Mouse (Mus musculus) embryonic facial prominence, embryonic 12.5 days (tissue): ENCODE results near the gene Sufu. TPM values are rescaled to one million over a fixed set of nuclear protein-coding genes. Genes with fewer than 3 reads are reported as not detected.

Experiments
- ATAC-seq: fragments of 200-750 bp; cut with Nextera tagmentation; 2 replicates; pipeline ENCODE4 v1.8.0; 2017; ENCODE audit not compliant: insufficient number of reproducible peaks, insufficient read depth, low FRiP score, low TSS enrichment
- H3K27ac ChIP-seq: fragments of 300-500 bp; sonication (generic); 2 replicates; pipeline ENCODE4 v1.5.1; 2016; ENCODE audit warnings: mild to moderate bottlenecking
- H3K27me3 ChIP-seq: fragments of 300-500 bp; sonication (generic); 2 replicates; pipeline ENCODE4 v1.6.1; 2016; ENCODE audit warnings: mild to moderate bottlenecking, moderate library complexity
- H3K36me3 ChIP-seq: fragments of 300-500 bp; sonication (generic); 2 replicates; pipeline ENCODE4 v1.6.1; 2016; ENCODE audit warnings: mild to moderate bottlenecking
- H3K4me1 ChIP-seq: fragments of 300-500 bp; sonication (generic); 2 replicates; pipeline ENCODE4 v1.6.1; 2016
- H3K4me2 ChIP-seq: fragments of 300-500 bp; sonication (generic); replicated peaks from 2 replicates; pipeline ENCODE4 v1.6.1; 2016; ENCODE audit warnings: mild to moderate bottlenecking, moderate library complexity
- H3K4me3 ChIP-seq: fragments of 300-500 bp; sonication (generic); 2 replicates; pipeline ENCODE4 v1.5.1; 2016; ENCODE audit warnings: mild to moderate bottlenecking
- H3K9ac ChIP-seq: fragments of 300-500 bp; sonication (generic); 2 replicates; pipeline ENCODE4 v1.6.1; 2016; ENCODE audit warnings: mild to moderate bottlenecking, moderate library complexity
- H3K9me3 ChIP-seq: fragments of 300-500 bp; sonication (generic); 2 replicates; pipeline ENCODE4 v1.6.1; 2016; ENCODE audit warnings: mild to moderate bottlenecking, moderate library complexity
- WGBS: fragments of 180-500 bp; shearing (Covaris S2); methylation state at CpG from one replicate; pipeline ENCODE4 v1.1.7; 2016; 5-methylcytosine and 5-hydroxymethylcytosine counted together
- polyA plus RNA-seq: library from polyadenylated mRNA; unstranded; fragments of >200 nt; fragmentation: Nextera tagmentation; extraction: Ambion mirVana; gene quantifications from 2 replicates; pipeline ENCODE4 v1.2.1, GENCODE M21; 2016

The Sufu gene
- polyA plus RNA-seq, 1 experiment from 2014 or later, result 47.6 TPM

- Histone ChIP-seq H3K36me3 (peaks cover 39% of the 10 kb centered on the region), H3K27me3 (no peaks in the 10 kb centered on the region), H3K9ac (no peak overlapping the region), H3K9me3 (no peaks in the 10 kb centered on the region), H3K4me2 (no peak overlapping the region), H3K27ac (no peak overlapping the region), H3K4me1 (peaks cover 26% of the 10 kb centered on the region), H3K4me3 (no peak overlapping the region)
- ATAC-seq, result no peak
- 64% methylated on average over 2 of the region's 2 CpGs for WGBS
These were observed 90.0 kb downstream of the Sufu start for GRCm38 (mm10) chr19:46486709-46487108.

DNA sequence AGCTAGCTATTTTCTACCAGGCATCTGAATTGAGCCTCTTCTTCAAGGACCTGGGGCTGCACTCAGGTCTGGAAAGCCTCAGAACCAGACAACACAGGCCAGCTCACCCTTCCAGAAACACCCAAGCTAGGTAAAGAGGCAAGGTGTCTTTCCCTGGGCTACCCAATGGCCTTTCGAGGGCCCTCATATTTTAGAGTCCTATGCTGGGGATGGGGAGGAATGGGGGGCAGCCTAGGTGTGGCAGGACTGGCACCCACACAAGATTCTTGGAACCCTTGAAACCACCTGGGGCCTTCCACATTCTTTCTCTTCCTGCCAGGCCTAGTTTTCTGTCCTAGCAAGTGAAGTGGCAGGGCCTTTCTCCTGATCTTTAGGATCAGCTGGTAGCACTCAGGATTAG lies 92.8 kb downstream of the Sufu start:
- no peak overlapping the region for H3K27ac ChIP-seq
- 81% methylated on average over 1 of the region's 1 CpGs for WGBS
- H3K4me1 ChIP-seq, result peaks cover 5% of the 10 kb centered on the region
- no peak overlapping the region for H3K4me2 ChIP-seq
- no peaks in the 10 kb centered on the region for H3K27me3 ChIP-seq
- no peaks in the 10 kb centered on the region for H3K9me3 ChIP-seq
- no peak for ATAC-seq
- H3K9ac ChIP-seq, result no peak overlapping the region
- H3K36me3 ChIP-seq, result peaks cover 34% of the 10 kb centered on the region
- no peak overlapping the region for H3K4me3 ChIP-seq

DNA sequence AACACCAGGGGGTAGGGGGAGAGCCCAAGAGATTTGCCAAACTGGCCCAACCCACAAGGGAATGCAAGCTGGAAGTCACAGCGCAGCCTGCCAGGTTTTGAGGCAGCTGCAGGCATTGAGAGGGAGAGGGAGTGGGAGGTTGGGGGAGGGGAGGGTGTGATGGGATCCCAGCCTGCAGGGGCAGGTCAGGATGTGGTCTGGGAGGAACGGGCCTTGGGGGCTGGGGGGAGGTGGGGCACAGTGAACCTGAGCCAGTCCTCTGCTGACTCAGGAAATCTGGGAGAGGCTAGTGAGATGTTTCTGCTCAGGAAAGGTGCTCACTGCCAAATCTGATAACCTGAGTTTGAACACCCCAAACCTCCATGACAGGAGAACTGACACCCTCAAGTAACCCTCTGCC lies 93.9 kb downstream of the Sufu start:
- peaks cover 5% of the 10 kb centered on the region for H3K4me1 ChIP-seq
- 5% methylated on average over 2 of the region's 2 CpGs for WGBS
- H3K27me3 ChIP-seq, result no peaks in the 10 kb centered on the region
- no peak overlapping the region for H3K4me3 ChIP-seq
- no peak overlapping the region for H3K4me2 ChIP-seq
- 0 out of 2 replicates have a peak, but pooled peaks have one; percentile 31 for ATAC-seq
- no peaks in the 10 kb centered on the region for H3K9me3 ChIP-seq
- no peak overlapping the region for H3K9ac ChIP-seq
- peak overlapping the region; percentile 36; the same call in 1 of the 2 replicates for H3K27ac ChIP-seq
- peaks cover 24% of the 10 kb centered on the region for H3K36me3 ChIP-seq

- ATAC-seq, result no peak
- WGBS, result 73% methylated on average over 8 of the region's 8 CpGs
These were observed 98.4 kb downstream of the Sufu start for GRCm38 (mm10) chr19:46495136-46495535.

DNA sequence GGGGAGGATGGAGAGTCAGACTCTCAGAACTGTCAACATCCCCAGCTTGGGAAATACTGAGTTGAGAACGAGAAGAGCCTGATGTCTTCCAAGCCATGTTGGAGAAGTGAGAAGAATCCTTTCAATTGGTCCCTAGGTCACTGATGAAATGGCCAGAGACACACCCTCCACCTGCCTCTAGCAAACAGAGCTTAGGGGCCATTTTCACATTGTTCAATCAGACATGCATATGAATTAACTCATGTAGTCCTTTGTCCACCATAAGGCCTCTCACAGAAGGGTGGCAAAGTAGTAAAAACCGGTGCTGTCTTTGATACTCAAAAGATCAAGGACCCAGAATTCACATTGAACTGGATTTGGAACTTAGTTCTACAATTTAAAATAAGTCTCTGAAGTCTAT lies 100.5 kb downstream of the Sufu start:
- Histone ChIP-seq H3K9ac (no peak overlapping the region), H3K27me3 (no peaks in the 10 kb centered on the region), H3K36me3 (no peaks in the 10 kb centered on the region), H3K27ac (no peak overlapping the region), H3K4me3 (no peak overlapping the region), H3K4me2 (no peak overlapping the region), H3K9me3 (no peaks in the 10 kb centered on the region), H3K4me1 (no peaks in the 10 kb centered on the region)
- WGBS, result 73% methylated on average over 2 of the region's 2 CpGs
- no peak for ATAC-seq

More at GRCm38 (mm10) chr19:46495136-46495535, 98.4 kb downstream of the Sufu start:
- Histone ChIP-seq H3K9me3 (no peaks in the 10 kb centered on the region), H3K27me3 (no peaks in the 10 kb centered on the region), H3K4me1 (peaks cover 5% of the 10 kb centered on the region), H3K36me3 (no peaks in the 10 kb centered on the region), H3K4me2 (no peak overlapping the region), H3K4me3 (no peak overlapping the region), H3K27ac (no peak overlapping the region), H3K9ac (no peak overlapping the region)

DNA sequence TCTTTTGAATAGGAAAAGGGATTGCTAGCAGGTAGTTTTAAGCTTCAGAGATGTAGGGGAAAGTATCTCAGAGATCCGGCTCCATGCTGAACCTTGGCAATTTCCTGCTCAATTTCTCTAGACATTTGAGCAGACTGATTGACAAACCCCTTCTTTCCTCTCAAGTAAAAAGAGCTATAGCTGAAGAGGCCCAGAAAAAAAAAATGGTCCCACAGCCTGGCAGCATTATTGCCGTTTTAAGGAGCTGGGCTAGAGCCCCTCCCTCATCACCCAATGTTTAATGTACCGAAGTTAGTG lies 102.8 kb downstream of the Sufu start:
- Histone ChIP-seq H3K4me1 (peaks cover 12% of the 10 kb centered on the region), H3K27ac (peak overlapping the region; percentile 83), H3K4me3 (peak overlapping the region; percentile 92), H3K9ac (no peak overlapping the region), H3K36me3 (no peaks in the 10 kb centered on the region), H3K4me2 (peak overlapping the region; percentile 40), H3K27me3 (no peaks in the 10 kb centered on the region), H3K9me3 (no peaks in the 10 kb centered on the region)
- WGBS, result 0% methylated on average over 3 of the region's 3 CpGs
- no peak for ATAC-seq

DNA sequence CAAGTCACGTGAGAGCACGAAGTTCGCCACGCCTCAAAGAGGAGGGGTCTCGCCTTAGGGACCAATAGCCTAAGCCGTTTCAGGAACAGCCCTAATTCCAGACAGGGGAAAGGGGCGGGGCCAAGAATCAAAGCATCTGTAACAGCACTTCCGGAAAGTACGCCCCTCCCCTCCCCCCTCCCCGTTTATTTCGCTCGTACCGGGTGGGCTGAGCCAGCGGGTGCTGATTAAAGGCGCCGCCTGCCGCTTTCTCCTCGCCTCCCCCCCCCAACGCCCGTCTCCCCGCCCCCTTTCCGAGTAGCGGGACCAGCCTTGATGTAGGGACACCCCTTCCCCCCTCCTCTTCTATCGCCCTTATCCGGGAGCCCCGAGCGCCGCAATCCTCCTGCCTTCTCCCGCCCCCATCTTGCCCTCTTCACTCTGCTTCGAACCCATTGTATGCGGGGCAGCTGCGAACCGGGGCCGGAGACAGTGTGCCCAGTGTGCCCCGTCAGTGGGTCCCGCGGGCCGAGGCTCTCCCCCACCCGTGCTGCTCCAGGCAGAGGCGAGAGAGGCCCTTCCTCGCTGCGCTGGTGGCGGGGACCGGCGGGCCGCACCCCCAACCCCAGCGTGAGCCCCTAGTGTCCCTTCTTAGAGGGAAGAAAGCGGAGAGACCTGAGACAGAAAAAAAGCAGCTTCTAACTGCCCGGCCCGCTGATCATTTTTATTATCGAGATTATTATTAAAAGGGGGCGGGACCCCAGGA lies 103.3 kb downstream of the Sufu start:
- Histone ChIP-seq H3K36me3 (peaks cover 2% of the 10 kb centered on the region; the same call in 1 of the 2 replicates), H3K4me2 (peak overlapping the region; percentile 89), H3K4me3 (peak overlapping the region; percentile 92), H3K9me3 (no peaks in the 10 kb centered on the region), H3K27me3 (no peaks in the 10 kb centered on the region), H3K4me1 (peaks cover 18% of the 10 kb centered on the region), H3K27ac (peak overlapping the region; percentile 99), H3K9ac (peak overlapping the region; percentile 97)
- WGBS, result under 1% methylated on average over 48 of the region's 52 CpGs
- ATAC-seq, result peak; percentile 66

DNA sequence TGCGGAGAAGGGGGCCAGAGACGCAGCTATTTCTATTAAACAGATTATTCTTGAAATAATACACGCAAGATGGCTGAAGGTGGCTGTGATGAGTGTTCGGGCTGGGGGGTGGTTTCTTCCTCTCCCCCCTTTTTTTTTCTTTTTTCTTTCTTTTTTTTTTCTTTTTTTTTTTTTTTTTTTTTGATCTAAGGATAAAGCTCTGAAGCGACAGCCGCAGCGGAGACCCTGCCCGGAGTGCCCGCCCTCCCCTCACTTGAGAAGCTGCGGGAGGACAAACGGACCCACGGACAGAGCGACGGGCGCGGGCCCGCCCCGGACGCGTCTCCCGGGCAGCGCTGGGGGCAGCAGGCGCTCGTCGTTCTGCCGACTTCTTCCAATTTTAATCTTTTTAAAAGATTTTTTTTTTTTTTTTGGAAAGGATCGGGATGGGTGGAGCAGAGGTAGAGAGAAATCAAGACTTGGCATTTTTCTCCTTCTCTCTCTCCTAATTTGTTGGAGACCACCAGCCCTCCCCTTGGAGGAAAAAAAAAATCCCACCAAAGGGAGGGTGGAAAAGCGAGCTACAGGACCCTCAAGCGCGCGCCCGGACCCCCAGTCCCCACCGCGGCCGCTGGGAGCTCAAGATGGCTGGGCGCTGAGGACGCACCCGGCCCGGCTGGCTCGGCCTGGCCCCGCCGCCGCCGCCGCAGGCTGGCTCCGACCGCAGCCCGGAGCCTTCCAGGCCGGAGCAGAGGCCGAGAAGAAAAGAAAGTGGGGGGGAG lies 104.1 kb downstream of the Sufu start:
- peaks cover 10% of the 10 kb centered on the region for H3K36me3 ChIP-seq
- peak overlapping the region; percentile 89 for H3K4me2 ChIP-seq
- ATAC-seq, result peak; percentile 29; the same call in 1 of the 2 replicates
- no peaks in the 10 kb centered on the region for H3K27me3 ChIP-seq
- peak overlapping the region; percentile 99 for H3K27ac ChIP-seq
- peaks cover 25% of the 10 kb centered on the region for H3K4me1 ChIP-seq
- peak overlapping the region; percentile 97 for H3K9ac ChIP-seq
- H3K9me3 ChIP-seq, result no peaks in the 10 kb centered on the region
- peak overlapping the region; percentile 92 for H3K4me3 ChIP-seq
- WGBS, result under 1% methylated on average over 48 of the region's 50 CpGs

- peak within 1 kb of the TSS; percentile 89 for H3K4me2 ChIP-seq
- peaks cover 17% of the 10 kb centered on the region for H3K36me3 ChIP-seq
- no peaks in the 10 kb centered on the region for H3K9me3 ChIP-seq
- under 1% methylated on average over 59 of the region's 64 CpGs for WGBS
- H3K4me1 ChIP-seq, result peaks cover 33% of the 10 kb centered on the region
- H3K27me3 ChIP-seq, result no peaks in the 10 kb centered on the region
- ATAC-seq, result no peak
- peak within 1 kb of the TSS; percentile 92 for H3K4me3 ChIP-seq
- H3K27ac ChIP-seq, result peak within 1 kb of the TSS; percentile 99
- H3K9ac ChIP-seq, result peak within 1 kb of the TSS; percentile 97
These were observed 104.8 kb downstream of the Sufu start, which contains the start of gene Trim8 for GRCm38 (mm10) chr19:46501401-46502068. TSS of gene Trim8 (plus strand) at chr19:46501702.

DNA sequence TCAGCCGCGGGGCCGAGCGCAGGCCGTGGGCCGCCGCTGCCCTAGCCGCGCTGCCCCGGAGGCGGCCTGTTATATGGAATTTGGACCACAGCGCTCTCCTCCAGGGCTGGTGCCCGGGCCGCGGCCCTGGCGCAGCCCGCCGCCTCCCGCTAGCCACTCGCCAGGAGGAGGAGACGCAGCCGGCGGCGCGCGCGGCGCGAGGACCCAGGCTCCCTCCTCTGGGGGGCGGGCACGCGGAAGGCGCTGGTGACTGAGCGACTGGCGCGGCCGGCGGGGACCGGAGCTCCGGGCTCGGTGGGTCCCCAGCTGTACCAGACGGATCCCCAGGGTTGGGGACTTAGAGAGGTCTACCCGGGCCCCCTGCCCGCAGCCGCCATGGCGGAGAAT lies 105.4 kb downstream of the Sufu start:
- Histone ChIP-seq H3K4me2 (peak overlapping the region; percentile 89), H3K27ac (peak overlapping the region; percentile 99), H3K4me3 (peak overlapping the region; percentile 92), H3K4me1 (peaks cover 38% of the 10 kb centered on the region), H3K36me3 (peaks cover 22% of the 10 kb centered on the region), H3K9ac (peak overlapping the region; percentile 97), H3K27me3 (no peaks in the 10 kb centered on the region), H3K9me3 (no peaks in the 10 kb centered on the region)
- WGBS, result under 1% methylated on average over 37 of the region's 46 CpGs
- no peak for ATAC-seq

DNA sequence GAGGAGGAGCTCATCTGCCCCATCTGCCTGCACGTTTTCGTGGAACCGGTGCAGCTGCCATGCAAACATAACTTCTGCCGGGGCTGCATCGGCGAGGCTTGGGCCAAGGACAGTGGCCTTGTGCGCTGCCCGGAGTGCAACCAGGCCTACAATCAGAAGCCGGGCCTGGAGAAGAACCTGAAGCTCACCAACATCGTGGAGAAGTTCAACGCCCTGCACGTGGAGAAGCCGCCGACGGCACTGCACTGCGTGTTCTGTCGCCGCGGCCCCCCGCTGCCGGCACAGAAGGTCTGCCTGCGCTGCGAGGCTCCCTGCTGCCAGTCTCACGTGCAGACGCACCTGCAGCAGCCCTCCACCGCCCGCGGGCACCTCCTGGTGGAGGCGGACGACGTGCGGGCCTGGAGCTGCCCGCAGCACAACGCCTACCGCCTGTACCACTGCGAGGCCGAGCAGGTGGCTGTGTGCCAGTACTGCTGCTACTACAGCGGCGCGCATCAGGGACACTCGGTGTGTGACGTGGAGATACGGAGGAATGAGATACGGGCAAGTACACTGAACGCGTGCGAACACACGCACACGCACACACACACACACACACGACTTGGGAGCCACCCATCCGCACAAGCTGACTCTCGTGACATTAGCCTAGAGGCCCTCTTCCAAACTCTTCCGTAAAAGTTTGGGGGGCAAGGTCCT lies 105.9 kb downstream of the Sufu start:
- Histone ChIP-seq H3K4me3 (peak overlapping the region; percentile 92), H3K4me2 (peak overlapping the region; percentile 89), H3K27me3 (no peaks in the 10 kb centered on the region), H3K36me3 (peaks cover 26% of the 10 kb centered on the region), H3K9ac (peak overlapping the region; percentile 97), H3K9me3 (no peaks in the 10 kb centered on the region), H3K27ac (peak overlapping the region; percentile 99), H3K4me1 (peaks cover 44% of the 10 kb centered on the region)
- WGBS, result under 1% methylated on average over 53 of the region's 53 CpGs
- no peak for ATAC-seq
